Mouse (Mus musculus): ENCODE results near the gene Wt1. TPM values are rescaled to one million over a fixed set of nuclear protein-coding genes. Genes with fewer than 3 reads are reported as not detected.
A peak's percentile ranks its signal among the peaks of the same experiment; 100 is the strongest.

Wt1 gene
- total RNA-seq, 2 experiments from 2014 or later, result 0.15 TPM; not detected in 1

- no peak for DNase-seq (ENCODE audit: low spot score in 2 of 2)
These were observed 56.2 kb downstream of the Wt1 start for GRCm38 (mm10) chr2:105182501-105182900.

DNA sequence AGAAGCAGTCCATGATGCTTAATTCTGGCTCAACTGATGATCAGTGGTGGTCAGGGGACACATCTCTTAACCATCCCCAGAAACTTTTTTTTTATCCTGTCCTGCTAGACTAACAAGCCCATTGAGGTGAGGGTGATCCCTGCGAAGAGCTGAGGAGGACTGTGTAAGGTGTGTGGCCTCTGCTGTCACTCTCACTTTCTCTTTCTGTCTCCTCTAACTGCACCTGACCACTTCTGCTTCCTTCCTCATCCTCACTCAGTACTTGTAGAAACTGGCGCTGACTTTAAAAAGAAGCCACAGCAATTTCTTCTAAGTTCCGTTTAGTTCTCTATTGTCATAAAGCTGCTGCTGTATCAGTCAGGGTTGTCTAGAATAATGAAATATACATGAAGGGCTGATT, 58.8 kb downstream of the Wt1 start:
- DNase-seq (ENCODE audit: low spot score in 2 of 2), result no peak

DNA sequence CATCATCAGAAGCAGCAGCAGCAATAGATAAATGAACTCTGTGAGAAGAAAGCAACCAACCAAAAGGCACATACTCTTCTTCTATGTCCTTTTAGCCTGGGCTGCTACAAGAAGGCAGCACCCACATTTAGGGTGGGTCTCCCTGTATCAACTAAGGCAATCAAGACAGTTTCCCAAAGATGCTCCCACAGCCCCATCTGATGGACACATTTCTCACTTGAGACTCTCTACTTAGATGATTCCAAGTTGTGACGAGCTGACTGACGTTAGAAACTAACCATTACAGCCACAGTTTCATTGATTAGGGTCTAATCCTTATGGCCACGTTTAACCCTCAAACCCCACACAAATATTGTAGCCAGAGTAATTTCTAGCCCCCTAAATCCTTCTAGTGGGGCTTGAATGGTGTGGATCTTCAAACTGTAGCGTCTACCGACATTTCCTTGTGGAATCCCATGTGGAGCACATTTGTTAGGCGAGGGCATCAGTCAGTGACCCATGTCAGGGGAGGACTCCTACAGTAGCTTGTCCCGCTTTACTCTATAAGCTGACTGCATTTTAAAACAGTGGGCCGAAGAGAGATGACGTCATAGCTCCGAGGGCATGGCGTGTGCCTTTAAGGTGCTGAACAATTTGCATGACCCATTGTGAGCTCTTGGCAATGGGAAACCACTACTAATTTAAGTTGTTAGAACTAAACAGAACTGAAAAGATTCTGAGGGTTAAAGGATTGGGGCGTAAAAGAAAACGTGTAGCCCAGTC, 59.6 kb downstream of the Wt1 start:
- DNase-seq (ENCODE audit: low spot score in 2 of 2), result no peak

- DNase-seq (ENCODE audit: low spot score in 2 of 2), result no peak
These were observed 60.3 kb downstream of the Wt1 start for GRCm38 (mm10) chr2:105186591-105186990.

- peak in 1 of 2 experiments; percentile 2 for DNase-seq (ENCODE audit: low spot score in 2 of 2)
These were observed 61.9 kb downstream of the Wt1 start for GRCm38 (mm10) chr2:105188182-105188581.

DNA sequence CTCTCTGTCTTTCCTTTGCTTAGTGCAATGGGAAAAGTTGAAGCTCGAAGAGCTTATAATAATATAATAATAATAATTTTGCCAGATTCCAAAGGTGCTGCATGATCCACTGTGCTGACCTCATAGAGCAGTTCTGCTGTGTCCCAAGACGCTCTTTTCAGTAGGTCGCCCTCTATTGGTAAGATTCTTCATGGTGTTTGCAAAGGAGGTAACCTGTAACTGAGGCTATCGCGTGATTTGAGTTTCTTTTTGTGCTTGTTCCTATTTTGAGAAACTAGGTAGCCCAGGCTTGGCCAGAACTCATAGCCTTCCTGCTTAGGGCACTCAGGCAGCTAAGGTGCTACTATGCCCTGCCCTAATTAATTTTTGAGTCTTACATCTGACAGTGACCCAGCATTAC, 63.0 kb downstream of the Wt1 start:
- peak in 1 of 2 experiments; percentile 18 for DNase-seq (ENCODE audit: low spot score in 2 of 2)

GRCm38 (mm10) chr2:105200152-105200551, 73.8 kb downstream of the Wt1 start:
- no peak for DNase-seq (ENCODE audit: low spot score in 2 of 2)

DNA sequence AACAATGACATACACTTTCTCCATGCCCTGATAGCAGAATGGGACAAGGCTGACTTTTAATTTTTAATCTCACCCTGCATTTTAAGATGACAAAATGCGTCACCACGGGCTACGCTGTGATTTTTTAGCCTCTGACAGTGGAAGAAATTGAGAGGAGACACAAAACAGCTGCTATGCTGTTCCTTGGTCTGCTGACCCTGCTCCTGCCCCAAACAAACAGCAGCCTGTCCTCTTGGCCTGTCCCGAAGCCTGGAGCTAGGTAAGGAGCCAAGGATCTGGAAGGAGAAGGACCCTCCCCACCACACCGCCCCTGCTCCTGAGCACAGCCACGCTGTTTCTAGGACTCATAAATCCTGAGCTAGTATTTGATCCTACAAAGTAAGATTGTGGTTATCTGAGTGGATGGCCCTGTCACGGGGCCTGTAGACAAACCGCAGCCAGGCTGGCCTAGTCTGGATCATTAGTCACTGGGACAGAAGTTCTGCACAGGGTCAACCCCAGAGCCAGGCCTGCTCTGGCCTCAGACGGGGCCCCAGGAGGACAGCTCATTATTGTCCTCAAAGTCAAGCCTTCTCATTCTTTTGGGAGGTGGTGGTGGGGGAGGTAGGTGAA, 80.3 kb downstream of the Wt1 start:
- DNase-seq (ENCODE audit: low spot score in 2 of 2), result no peak

DNA sequence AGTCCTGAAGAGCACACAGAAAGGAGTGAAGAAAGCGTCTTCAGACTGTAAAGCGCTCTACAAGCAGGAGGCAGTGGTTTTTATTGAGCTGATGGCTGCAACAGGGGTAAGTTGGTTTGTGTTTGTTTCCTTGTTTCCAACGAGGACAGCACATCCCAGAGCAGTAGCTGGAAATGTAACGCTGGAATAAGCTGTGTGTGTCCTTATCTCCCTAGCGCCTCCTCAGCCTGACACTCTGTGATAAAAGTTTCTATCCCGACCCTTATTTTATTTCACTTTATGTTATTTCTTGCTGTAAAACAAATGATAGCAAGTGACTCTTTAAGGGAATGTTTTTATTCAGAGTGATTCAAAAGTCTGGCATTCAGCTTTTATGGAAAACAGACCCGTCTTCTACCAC, 86.5 kb downstream of the Wt1 start:
- no peak for DNase-seq (ENCODE audit: low spot score in 2 of 2)

- no peak for DNase-seq (ENCODE audit: low spot score in 2 of 2)
These were observed 89.6 kb downstream of the Wt1 start for GRCm38 (mm10) chr2:105215914-105216313.

GRCm38 (mm10) chr2:105219229-105219628, 92.9 kb downstream of the Wt1 start:
- DNase-seq (ENCODE audit: low spot score in 2 of 2), result no peak

DNA sequence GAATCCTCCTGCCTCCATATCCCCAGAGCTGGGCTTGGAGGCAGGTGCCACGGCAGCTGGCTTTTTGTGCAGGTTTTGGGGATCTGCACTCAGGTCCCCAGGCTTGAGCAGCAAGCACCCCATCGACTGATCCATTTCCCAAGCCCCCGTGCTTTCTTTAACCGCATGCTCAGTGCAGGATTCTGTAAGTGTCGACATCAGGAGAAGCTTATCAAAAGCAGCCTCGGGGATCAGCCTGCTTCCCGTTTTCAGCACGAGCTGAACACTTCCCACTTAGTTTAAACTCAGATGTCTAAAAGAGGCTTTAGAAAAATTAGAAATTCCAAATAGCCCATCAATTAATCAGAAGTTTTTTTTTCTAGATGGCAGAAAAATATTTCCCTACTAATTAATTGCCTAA, 93.3 kb downstream of the Wt1 start:
- DNase-seq (ENCODE audit: low spot score in 2 of 2), result no peak

DNA sequence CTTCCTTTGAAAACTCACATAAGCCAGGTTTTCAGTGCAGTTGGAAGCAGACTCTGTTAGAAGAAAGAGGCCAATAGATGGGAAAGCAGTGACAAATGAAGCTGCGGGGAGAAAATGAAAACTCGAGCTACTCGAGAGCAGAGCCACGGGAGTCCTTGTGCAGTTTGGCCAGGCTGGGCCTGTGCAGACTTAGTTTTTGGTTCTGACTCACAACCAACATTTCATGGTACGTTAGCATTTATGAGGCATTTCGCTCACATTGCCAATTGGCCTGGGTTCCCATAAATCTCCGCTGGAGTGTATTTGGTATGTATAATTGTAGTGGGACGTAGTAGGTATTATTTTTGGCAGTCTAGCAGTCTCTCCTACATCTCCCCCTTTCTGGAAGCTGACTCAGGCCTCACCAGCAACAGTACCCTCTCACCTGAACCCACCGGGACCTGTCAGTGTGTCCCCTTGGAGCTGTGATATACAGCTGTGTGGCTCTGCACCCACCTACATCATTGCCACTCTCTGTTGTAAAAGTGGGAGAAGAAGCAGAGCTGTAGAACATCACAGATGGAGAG, 94.5 kb downstream of the Wt1 start:
- no peak for DNase-seq (ENCODE audit: low spot score in 2 of 2)

Other genes with a start within 250 kb of the Wt1 start
- gene Eif3m, start 109.4 kb upstream of the Wt1 start, total RNA-seq (2021), result 10 to 100 TPM; 94.8 to 96.1 TPM
- not detected for gene Gm11060, start 34.5 kb upstream of the Wt1 start, total RNA-seq (2021)
- gene Them7, start 97.8 kb downstream of the Wt1 start, total RNA-seq (2021), result not detected

Measured in layer of hippocampus, adult 18-20 months (tissue).